Mouse (Mus musculus) stomach, postnatal 0 days (tissue): ENCODE measurements around the gene Sh3pxd2a.

Experiments
- CTCF ChIP-seq: IDR thresholded peaks from 2 replicates; pipeline ENCODE4 v1.5.1; 2016; ENCODE audit warnings: antibody characterized with exemption, low read depth, mild to moderate bottlenecking, moderate library complexity
- EP300 ChIP-seq: optimal IDR thresholded peaks from 2 replicates; pipeline ENCODE3; 2016; ENCODE audit warnings: antibody characterized with exemption

GRCm38 (mm10) chr19:47366576-47366975 lies 97.6 kb downstream of the Sh3pxd2a start:
- TF ChIP-seq EP300 (no peak), CTCF (no peak)
